Mouse (Mus musculus): Measurements from ENCODE around the gene Tnpo2. TPM values are rescaled to one million over a fixed set of nuclear protein-coding genes. Genes with fewer than 3 reads are reported as not detected.

The Tnpo2 gene
- polyA plus RNA-seq, 1 experiment from 2014 or later, result 22.9 TPM

DNA sequence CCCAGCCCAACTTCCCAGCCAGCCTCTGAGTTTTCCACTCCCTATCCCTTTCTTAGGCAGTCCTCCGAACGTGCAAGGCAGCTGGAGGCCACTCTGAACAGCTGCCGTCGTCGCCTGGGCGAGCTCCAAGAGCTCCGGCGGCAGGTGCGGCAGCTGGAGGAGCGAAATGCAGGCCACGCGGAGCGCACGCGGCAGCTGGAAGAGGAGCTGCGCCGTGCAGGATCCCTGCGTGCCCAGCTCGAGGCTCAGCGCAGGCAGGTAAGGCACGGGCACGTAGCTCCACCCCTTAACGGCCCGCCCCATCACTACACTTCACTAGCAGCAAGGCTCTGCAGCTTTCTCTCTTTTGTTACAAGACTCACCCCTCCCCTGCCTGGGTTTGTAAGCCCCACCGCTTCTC is 41.0 kb upstream of the Tnpo2 start:
- H3K27me3 ChIP-seq (replicated peaks; ENCODE audit: control insufficient read depth, insufficient read depth, low read length), result no peaks in the 10 kb centered on the region; the same call in 1 of the 2 replicates
- peaks cover 15% of the 10 kb centered on the region; the same call in 1 of the 2 replicates for H3K36me3 ChIP-seq (ENCODE audit: control insufficient read depth, insufficient read depth, low read length)
- ATAC-seq (ENCODE audit: low read depth) (peak; percentile 16; the same call in 1 of the 2 replicates), DNase-seq (ENCODE audit: low spot score) (peak; percentile 72)
- peaks cover 10% of the 10 kb centered on the region; the same call in 1 of the 2 replicates for H3K4me1 ChIP-seq (ENCODE audit: control insufficient read depth, insufficient read depth, low read length)
- no peak overlapping the region for H3K4me2 ChIP-seq (ENCODE audit: low read depth, low read length)
- no peak overlapping the region for H3K4me3 ChIP-seq (ENCODE audit: low read depth, low read length)
- no peak overlapping the region for H3K27ac ChIP-seq (replicated peaks; ENCODE audit: low read depth, low read length)
- H3K9me3 ChIP-seq (ENCODE audit: control insufficient read depth, low read length), result no peaks in the 10 kb centered on the region
- no peak overlapping the region for H3K9ac ChIP-seq (ENCODE audit: low read depth, low read length)
- 24% methylated on average over 23 of the region's 25 CpGs for WGBS

DNA sequence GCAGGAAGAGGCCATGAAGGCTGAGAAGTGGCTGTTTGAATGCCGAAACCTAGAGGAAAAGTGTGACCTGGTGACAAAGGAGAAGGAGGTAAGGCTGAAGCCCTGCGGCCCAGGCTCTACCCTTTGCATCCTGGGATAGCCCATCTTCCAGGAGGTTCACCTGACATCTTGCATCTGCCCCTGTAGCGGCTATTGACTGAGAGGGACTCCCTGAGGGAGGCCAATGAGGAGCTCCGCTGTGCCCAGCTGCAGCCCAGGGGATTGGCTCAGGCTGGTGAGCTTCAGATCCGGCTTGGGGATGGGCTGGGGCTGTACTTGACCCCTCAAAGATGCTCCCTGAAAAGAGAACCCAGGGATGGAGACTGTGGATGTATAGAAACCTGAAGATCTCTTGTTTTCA is 39.7 kb upstream of the Tnpo2 start:
- peaks cover 3% of the 10 kb centered on the region; the same call in 1 of the 2 replicates for H3K4me1 ChIP-seq (ENCODE audit: control insufficient read depth, insufficient read depth, low read length)
- no peak overlapping the region for H3K9ac ChIP-seq (ENCODE audit: low read depth, low read length)
- H3K27ac ChIP-seq (replicated peaks; ENCODE audit: low read depth, low read length), result no peak overlapping the region
- no peak overlapping the region for H3K4me2 ChIP-seq (ENCODE audit: low read depth, low read length)
- H3K36me3 ChIP-seq (ENCODE audit: control insufficient read depth, insufficient read depth, low read length), result peaks cover 15% of the 10 kb centered on the region; the same call in 1 of the 2 replicates
- no peak for ATAC-seq (ENCODE audit: low read depth)
- 74% methylated on average over 5 of the region's 5 CpGs for WGBS
- no peak overlapping the region for H3K4me3 ChIP-seq (ENCODE audit: low read depth, low read length)
- no peak for DNase-seq (ENCODE audit: low spot score)
- H3K27me3 ChIP-seq (replicated peaks; ENCODE audit: control insufficient read depth, insufficient read depth, low read length), result no peaks in the 10 kb centered on the region; the same call in 1 of the 2 replicates
- no peaks in the 10 kb centered on the region for H3K9me3 ChIP-seq (ENCODE audit: control insufficient read depth, low read length)

DNA sequence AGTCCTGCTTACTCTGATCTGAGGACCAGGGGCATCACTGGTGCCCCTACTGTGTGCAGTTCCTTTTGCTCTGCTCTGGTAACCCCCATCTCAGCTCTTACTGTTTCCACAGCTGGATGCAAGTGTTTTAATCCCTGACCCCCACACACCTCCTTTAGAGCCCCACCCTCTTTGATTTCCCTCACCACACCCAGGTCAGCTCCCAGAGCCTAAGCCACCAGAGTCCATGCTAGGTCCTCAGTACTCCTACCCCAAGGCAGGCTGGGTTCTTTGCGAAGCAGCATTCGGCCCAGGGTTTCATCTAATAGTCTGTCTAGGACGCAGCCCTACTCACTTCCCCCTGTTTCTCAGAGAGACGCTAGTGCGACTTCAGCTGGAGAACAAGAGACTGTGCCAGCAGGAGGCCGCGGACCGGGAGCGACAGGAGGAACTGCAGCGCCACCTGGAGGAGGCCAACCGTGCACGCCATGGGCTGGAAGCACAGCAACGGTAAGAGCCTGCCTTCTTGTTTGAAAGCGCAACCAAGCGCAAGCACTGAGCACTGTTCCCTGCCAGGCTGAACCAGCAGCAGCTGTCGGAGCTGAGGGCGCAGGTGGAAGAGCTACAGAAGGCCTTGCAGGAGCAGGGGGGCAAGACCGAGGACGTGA is 38.9 kb upstream of the Tnpo2 start:
- peak overlapping the region; percentile 29 for H3K4me2 ChIP-seq (ENCODE audit: low read depth, low read length)
- DNase-seq (ENCODE audit: low spot score), result peak; percentile 93
- H3K4me1 ChIP-seq (ENCODE audit: control insufficient read depth, insufficient read depth, low read length), result peaks cover 3% of the 10 kb centered on the region; the same call in 1 of the 2 replicates
- H3K27ac ChIP-seq (replicated peaks; ENCODE audit: low read depth, low read length), result no peak overlapping the region
- peak overlapping the region; percentile 6; the same call in 1 of the 2 replicates for H3K9ac ChIP-seq (ENCODE audit: low read depth, low read length)
- ATAC-seq (ENCODE audit: low read depth), result peak; percentile 84
- H3K4me3 ChIP-seq (ENCODE audit: low read depth, low read length), result 0 out of 2 replicates have a peak overlapping the region, but pooled peaks have one; percentile 8
- 10% methylated on average over 19 of the region's 19 CpGs for WGBS
- no peaks in the 10 kb centered on the region for H3K9me3 ChIP-seq (ENCODE audit: control insufficient read depth, low read length)
- H3K27me3 ChIP-seq (replicated peaks; ENCODE audit: control insufficient read depth, insufficient read depth, low read length), result no peaks in the 10 kb centered on the region; the same call in 1 of the 2 replicates
- peaks cover 15% of the 10 kb centered on the region; the same call in 1 of the 2 replicates for H3K36me3 ChIP-seq (ENCODE audit: control insufficient read depth, insufficient read depth, low read length)

DNA sequence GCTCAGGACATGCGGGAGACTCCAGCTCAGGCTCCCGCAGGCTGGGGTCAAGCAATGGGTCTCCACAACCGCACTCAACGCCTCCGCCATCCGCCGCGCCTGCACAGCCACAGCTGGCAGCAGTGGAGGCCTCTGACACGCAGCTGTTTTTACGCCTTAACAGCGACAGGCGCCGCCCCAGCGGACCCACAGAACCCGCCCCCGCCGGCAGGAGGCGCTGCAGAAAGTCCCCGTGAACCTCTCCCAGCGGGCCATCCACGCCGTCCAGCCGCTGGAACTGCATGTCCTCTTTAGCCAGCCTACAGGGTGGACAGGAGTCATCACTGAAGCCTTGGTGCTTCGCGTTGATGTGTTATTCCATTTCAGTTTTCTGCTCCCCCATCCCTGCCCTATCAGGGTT is 29.0 kb upstream of the Tnpo2 start:
- DNase-seq (ENCODE audit: low spot score) (no peak), ATAC-seq (ENCODE audit: low read depth) (no peak)
- WGBS, result 16% methylated on average over 18 of the region's 25 CpGs
- H3K27me3 ChIP-seq (replicated peaks; ENCODE audit: control insufficient read depth, insufficient read depth, low read length), result peaks cover 38% of the 10 kb centered on the region
- no peaks in the 10 kb centered on the region for H3K36me3 ChIP-seq (ENCODE audit: control insufficient read depth, insufficient read depth, low read length)
- no peak overlapping the region for H3K4me2 ChIP-seq (ENCODE audit: low read depth, low read length)
- H3K4me3 ChIP-seq (ENCODE audit: low read depth, low read length), result no peak overlapping the region
- H3K4me1 ChIP-seq (ENCODE audit: control insufficient read depth, insufficient read depth, low read length), result no peaks in the 10 kb centered on the region
- H3K9ac ChIP-seq (ENCODE audit: low read depth, low read length), result no peak overlapping the region
- H3K27ac ChIP-seq (replicated peaks; ENCODE audit: low read depth, low read length), result no peak overlapping the region
- no peaks in the 10 kb centered on the region for H3K9me3 ChIP-seq (ENCODE audit: control insufficient read depth, low read length)

DNA sequence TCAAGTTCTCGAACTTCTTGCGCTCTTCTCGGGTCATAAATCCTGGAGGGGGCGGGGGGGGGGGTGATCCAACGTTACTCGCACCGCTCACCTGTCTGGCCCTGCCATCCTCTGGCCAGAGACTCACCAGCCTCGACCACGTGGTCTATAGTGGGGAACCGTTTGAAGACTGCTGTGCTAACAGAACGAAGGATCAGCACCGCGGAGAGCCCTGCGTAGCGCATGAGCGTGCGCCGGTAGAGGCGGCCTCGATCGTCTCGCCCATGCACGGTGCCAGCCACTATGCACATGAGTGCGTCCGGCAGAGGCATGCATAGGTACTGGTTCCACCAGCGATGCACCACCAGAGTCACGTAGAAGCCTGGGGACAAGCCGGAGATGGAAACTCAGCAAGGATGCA is 25.5 kb upstream of the Tnpo2 start:
- H3K9ac ChIP-seq (ENCODE audit: low read depth, low read length), result no peak overlapping the region
- no peaks in the 10 kb centered on the region; the same call in 1 of the 2 replicates for H3K4me1 ChIP-seq (ENCODE audit: control insufficient read depth, insufficient read depth, low read length)
- no peaks in the 10 kb centered on the region for H3K9me3 ChIP-seq (ENCODE audit: control insufficient read depth, low read length)
- H3K36me3 ChIP-seq (ENCODE audit: control insufficient read depth, insufficient read depth, low read length), result no peaks in the 10 kb centered on the region
- WGBS, result 15% methylated on average over 28 of the region's 28 CpGs
- no peak overlapping the region for H3K4me3 ChIP-seq (ENCODE audit: low read depth, low read length)
- H3K27me3 ChIP-seq (replicated peaks; ENCODE audit: control insufficient read depth, insufficient read depth, low read length), result peaks cover 52% of the 10 kb centered on the region
- DNase-seq (ENCODE audit: low spot score) (no peak), ATAC-seq (ENCODE audit: low read depth) (no peak)
- H3K27ac ChIP-seq (replicated peaks; ENCODE audit: low read depth, low read length), result no peak overlapping the region
- no peak overlapping the region for H3K4me2 ChIP-seq (ENCODE audit: low read depth, low read length)

DNA sequence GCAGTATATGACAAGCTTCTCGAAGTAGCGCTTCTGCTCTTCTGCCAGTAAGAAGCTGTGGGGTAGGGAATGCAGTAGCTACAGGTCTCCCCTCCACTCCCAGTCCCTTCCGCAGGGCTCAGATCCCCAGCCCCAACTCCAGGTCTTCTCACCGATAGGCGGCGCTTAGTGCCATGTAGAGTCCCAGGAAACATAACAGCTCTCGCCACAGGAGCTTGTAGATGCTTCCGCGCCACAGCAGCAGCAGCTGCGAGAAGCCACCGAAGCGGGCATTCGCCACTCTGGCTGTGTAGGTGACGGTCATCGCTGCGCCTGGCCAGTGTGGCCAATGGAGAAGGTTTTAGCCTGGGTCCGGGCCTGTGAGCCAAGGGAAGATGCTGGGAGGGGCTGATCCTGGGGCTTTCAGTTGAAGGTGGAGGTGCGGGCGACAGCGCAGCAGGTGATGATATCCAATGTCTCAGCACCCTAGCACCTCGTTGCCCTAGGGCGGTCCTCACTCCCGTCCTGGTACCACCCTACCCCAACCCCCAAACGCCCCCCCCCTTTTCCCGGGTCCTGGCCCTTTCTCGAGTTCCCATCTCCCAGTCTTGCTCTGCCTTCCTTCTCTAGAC is 23.4 kb upstream of the Tnpo2 start:
- Histone ChIP-seq H3K4me3 (ENCODE audit: low read depth, low read length) (peak overlapping the region; percentile 31), H3K36me3 (ENCODE audit: control insufficient read depth, insufficient read depth, low read length) (peaks cover 9% of the 10 kb centered on the region), H3K27ac (replicated peaks; ENCODE audit: low read depth, low read length) (no peak overlapping the region), H3K4me2 (ENCODE audit: low read depth, low read length) (peak overlapping the region; percentile 57), H3K9ac (ENCODE audit: low read depth, low read length) (peak overlapping the region; percentile 48), H3K27me3 (replicated peaks; ENCODE audit: control insufficient read depth, insufficient read depth, low read length) (peaks cover 42% of the 10 kb centered on the region), H3K4me1 (ENCODE audit: control insufficient read depth, insufficient read depth, low read length) (no peaks in the 10 kb centered on the region; the same call in 1 of the 2 replicates), H3K9me3 (ENCODE audit: control insufficient read depth, low read length) (no peaks in the 10 kb centered on the region)
- DNase-seq (ENCODE audit: low spot score) (peak; percentile 90), ATAC-seq (ENCODE audit: low read depth) (peak; percentile 81)
- 5% methylated on average over 25 of the region's 26 CpGs for WGBS

DNA sequence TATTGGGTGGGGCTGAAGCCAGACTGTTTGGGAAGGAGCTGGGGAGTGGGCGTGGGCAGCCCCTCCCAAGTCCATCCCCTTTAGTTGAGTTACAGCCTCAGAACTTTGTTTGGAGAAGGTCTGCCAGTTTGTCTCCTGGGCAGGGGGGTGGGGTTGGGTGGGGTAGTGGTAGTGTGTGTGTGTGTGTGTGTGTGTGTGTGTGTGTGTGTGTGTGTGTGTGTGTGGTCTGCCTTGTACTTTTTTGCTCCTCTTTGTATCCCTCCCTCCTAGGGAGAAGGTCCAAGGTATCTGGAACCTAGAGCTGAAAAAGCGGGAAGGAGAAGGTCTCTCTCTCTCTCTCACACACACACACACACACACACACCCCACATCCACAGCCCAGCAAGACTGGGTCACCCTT is 22.3 kb upstream of the Tnpo2 start, which contains the start of gene Best2:
TSS of gene Best2 (minus strand) at position 101 of the 400 bp plus-strand sequence.
- Histone ChIP-seq H3K4me3 (ENCODE audit: low read depth, low read length) (peak within 1 kb of the TSS; percentile 31), H3K9ac (ENCODE audit: low read depth, low read length) (peak within 1 kb of the TSS; percentile 48), H3K36me3 (ENCODE audit: control insufficient read depth, insufficient read depth, low read length) (peaks cover 20% of the 10 kb centered on the region), H3K9me3 (ENCODE audit: control insufficient read depth, low read length) (no peaks in the 10 kb centered on the region), H3K4me2 (ENCODE audit: low read depth, low read length) (peak within 1 kb of the TSS; percentile 57), H3K4me1 (ENCODE audit: control insufficient read depth, insufficient read depth, low read length) (no peaks in the 10 kb centered on the region; the same call in 1 of the 2 replicates), H3K27me3 (replicated peaks; ENCODE audit: control insufficient read depth, insufficient read depth, low read length) (peaks cover 34% of the 10 kb centered on the region), H3K27ac (replicated peaks; ENCODE audit: low read depth, low read length) (no peak within 1 kb of the TSS)
- DNase-seq (ENCODE audit: low spot score), result no peak
- WGBS, result 43% methylated on average over 2 of the region's 2 CpGs
- no peak for ATAC-seq (ENCODE audit: low read depth)

DNA sequence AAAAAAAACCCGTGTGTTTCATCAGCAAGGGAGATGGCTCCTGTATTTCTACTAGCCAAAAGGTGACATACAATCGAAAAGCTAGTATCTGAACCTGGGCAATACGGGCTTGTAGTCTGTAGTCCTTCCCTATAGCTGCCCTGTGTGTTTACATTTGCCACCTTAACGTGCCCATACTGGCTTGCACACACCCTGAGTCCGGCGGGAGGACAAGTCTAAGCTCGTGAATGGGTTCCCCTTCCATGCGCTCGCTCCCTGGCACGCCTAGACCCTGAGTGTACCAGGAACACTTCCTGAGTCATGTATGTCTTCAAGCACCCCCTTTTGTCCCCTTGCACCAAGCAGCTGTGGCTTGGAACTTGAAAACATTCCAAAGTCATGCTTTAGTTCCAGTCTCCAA is 20.0 kb upstream of the Tnpo2 start:
- no peak overlapping the region for H3K4me2 ChIP-seq (ENCODE audit: low read depth, low read length)
- no peak overlapping the region; the same call in 1 of the 2 replicates for H3K27ac ChIP-seq (replicated peaks; ENCODE audit: low read depth, low read length)
- 70% methylated on average over 10 of the region's 10 CpGs for WGBS
- DNase-seq (ENCODE audit: low spot score) (no peak), ATAC-seq (ENCODE audit: low read depth) (no peak)
- H3K36me3 ChIP-seq (ENCODE audit: control insufficient read depth, insufficient read depth, low read length), result peaks cover 38% of the 10 kb centered on the region
- no peak overlapping the region for H3K4me3 ChIP-seq (ENCODE audit: low read depth, low read length)
- peaks cover 19% of the 10 kb centered on the region for H3K27me3 ChIP-seq (replicated peaks; ENCODE audit: control insufficient read depth, insufficient read depth, low read length)
- H3K4me1 ChIP-seq (ENCODE audit: control insufficient read depth, insufficient read depth, low read length), result no peaks in the 10 kb centered on the region; the same call in 1 of the 2 replicates
- no peak overlapping the region for H3K9ac ChIP-seq (ENCODE audit: low read depth, low read length)
- no peaks in the 10 kb centered on the region for H3K9me3 ChIP-seq (ENCODE audit: control insufficient read depth, low read length)
